Mouse (Mus musculus) lung, adult 2 months (tissue): Measurements from ENCODE around the gene Vmn2r73. TPM values are rescaled to one million over a fixed set of nuclear protein-coding genes. Genes with fewer than 3 reads are reported as not detected.
"Not testable (repeated sequence)": the region's sequence is repeated elsewhere in the genome, so short reads cannot be mapped to it uniquely, and the experiment has no call there.

Source experiments
- DNase-seq: peaks from one replicate; pipeline ENCODE4 v3.0.0; 2022
- H3K4me1 ChIP-seq: fragments of 200-500 bp; 2 replicates; pipeline ENCODE4 v1.6.1; 2011; ENCODE audit warnings: low read length; ENCODE audit not compliant: control insufficient read depth, insufficient read depth
- H3K4me3 ChIP-seq: fragments of 200-500 bp; replicated peaks from 2 replicates; pipeline ENCODE3; 2011; ENCODE audit warnings: low read depth, mild to moderate bottlenecking, control low read depth, low read length; ENCODE audit errors: extremely low read depth
- CTCF ChIP-seq: fragments of 200-500 bp; IDR thresholded peaks from 2 replicates; pipeline ENCODE4 v1.5.1; 2011; ENCODE audit warnings: mild to moderate bottlenecking, low read length, control low read depth; ENCODE audit not compliant: insufficient read depth
- POLR2A ChIP-seq: fragments of 200-500 bp; IDR thresholded peaks from 2 replicates; pipeline ENCODE4 v1.6.1; 2011; ENCODE audit warnings: low read depth, mild to moderate bottlenecking, control low read depth, low read length, borderline replicate concordance; ENCODE audit errors: extremely low read depth
- WGBS: fragments of 180-500 bp; shearing (Covaris S2); methylation state at CpG from one replicate; pipeline ENCODE4 v1.1.7; 2018; 5-methylcytosine and 5-hydroxymethylcytosine counted together
- polyA plus RNA-seq: library from polyadenylated mRNA; depleted of rRNA; stranded (reverse); fragments of >200 nt; gene quantifications from 2 replicates; pipeline ENCODE4 v1.2.3, GENCODE M21; 2012; rRNA removed

The Vmn2r73 gene
- not detected in 2 replicates for polyA plus RNA-seq

DNA sequence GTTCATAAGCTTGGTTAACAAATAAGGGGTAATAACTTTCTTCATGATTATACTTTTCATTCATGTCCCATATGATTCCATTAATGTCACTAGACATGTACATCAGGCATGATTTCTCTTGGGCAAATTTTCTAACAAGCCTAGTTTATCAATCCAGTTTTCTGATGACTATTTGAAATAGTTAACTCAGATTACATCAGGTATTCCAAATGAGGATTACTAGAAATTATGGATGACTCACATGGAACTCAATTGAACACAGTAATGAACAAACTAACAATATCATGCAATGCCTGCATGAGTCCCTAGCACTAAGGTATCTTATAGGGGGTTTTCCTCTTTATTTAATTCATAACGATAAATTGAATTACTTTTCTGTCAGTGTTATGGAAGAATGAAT is at the start of gene Vmn2r73:
TSS of gene Vmn2r73 (minus strand) at position 101 of the 400 bp plus-strand sequence.
- no peak for TF ChIP-seq POLR2A
- TF ChIP-seq CTCF: no peak
- H3K4me3 ChIP-seq: no peak within 1 kb of the TSS
- 57% methylated on average over 1 of the region's 1 CpGs for WGBS
- H3K4me1 ChIP-seq: no peaks in the 10 kb centered on the region
- no peak for DNase-seq

DNA sequence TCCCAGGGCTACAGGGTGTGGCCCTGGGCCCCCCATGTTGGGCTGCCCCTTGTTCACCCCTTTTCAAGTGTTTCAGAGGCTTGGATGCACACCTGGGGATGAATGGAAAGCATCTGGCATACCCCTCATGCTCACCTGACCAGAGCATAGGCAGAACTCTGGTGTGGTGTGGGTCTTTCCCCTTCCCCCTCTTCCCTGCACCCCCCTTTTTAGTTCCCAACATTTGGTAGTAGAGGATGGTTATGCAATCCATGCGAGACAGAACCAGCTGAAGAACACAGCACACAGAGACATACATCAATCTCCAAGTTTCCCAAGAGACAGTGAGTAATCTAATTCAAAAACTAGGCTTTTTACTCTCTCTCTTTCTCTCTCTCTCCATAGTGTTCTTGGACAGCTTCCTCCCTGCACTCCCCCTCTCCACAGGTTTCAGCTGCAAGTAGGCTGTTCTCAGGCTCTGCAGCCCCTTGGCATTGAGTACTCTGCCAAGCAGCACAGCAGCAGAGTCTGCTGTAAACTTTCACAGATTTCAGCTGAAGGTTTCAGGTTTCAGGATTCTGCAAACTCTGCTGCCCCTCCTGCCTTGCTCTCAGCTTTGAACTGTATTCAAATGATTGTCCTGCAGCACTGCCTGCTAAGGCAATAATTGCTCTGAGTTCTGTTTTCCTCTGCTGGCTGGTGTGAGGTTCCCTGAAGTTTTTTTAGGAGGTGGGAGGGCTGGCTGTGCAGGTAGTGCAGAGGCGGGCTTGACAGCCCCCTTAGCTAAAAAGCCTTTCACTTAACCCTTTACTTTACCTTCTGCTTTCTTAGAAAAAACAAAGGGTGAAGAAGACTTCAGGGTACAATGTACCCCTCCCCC is 35.7 kb downstream of the Vmn2r73 start:
- Histone ChIP-seq H3K4me3 (no peak overlapping the region), H3K4me1 (no peaks in the 10 kb centered on the region)
- no peak for TF ChIP-seq POLR2A
- TF ChIP-seq CTCF: no peak
- 11% methylated on average over 2 of the region's 2 CpGs for WGBS
- DNase-seq: no peak

DNA sequence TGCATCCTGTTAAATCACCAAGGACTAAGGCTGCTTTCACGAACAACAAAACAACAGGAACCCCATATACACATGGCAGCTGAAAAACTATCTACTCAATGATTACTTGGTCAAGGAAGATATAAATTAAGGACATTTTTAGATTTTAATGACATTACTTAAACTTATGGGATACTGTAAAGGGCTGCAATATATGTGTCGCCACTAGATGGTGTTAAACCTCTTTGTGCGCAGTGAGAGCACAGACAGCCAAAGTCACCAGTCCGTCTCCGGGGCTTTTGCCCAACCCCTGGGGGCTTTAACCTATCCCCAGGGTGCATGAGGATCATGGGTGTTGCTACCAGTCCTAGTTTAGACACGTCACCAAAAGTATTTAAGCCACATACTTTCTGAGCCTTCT is 58.0 kb downstream of the Vmn2r73 start:
- not testable (repeated sequence) for DNase-seq, H3K4me3 ChIP-seq, H3K4me1 ChIP-seq
- WGBS: 10% methylated on average over 6 of the region's 6 CpGs

Other genes with a start within 250 kb of the Vmn2r73 start
- not detected in 2 replicates for gene Vmn2r72, start 121.2 kb downstream of the Vmn2r73 start, polyA plus RNA-seq
- gene Vmn2r74, start 85.4 kb upstream of the Vmn2r73 start, polyA plus RNA-seq: not detected in 2 replicates